Mouse (Mus musculus): Measurements from ENCODE around the gene Tk1. TPM values are rescaled to one million over a fixed set of nuclear protein-coding genes. Genes with fewer than 3 reads are reported as not detected.
A peak's percentile ranks its signal among the peaks of the same experiment; 100 is the strongest.

Tk1 gene
- polyA plus RNA-seq (2014; fragmentation: Nextera tagmentation; extraction: Ambion mirVana) = 159 and 163 TPM in 2 replicates

DNA sequence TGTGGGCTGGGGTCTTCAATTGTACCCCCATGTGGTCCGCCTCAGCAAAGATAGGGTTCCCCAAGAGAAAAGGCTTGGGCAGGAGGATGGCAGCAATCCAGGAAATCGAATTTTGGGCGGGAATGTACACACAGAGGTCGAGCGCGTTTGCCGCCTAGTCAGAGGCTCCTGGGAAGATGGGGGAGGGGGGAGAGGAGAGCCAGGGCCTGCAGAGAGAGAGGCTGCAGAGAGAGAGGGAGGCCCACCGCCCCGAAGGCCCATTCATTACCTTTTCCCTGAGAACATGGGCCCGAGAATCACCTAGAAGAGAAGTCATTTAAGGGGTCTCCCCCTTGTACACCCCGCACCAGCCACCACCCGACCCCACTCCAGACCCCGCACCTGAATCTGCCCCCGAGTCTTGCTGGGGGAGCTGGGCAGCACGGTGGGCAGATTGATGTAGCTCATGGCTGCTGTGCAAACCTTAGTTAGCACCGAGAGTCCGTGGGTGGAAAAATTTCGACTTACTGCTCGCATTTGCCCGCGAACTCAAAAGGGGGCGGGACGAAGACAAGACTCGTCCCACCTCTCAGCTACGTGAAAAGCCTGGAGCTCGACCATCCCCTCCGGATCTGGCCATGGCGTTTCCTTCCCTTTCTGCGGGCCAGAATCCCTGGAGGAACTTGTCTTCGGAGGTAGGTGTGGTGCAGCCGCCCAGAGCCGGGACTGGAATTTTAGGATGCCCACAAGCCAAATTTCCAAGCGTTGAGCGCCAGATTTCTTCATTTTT lies at the start of gene Tk1, which contains the start of gene Afmid:
TSS of gene Tk1 (minus strand) at position 760 of the 769 bp plus-strand sequence.
TSS of gene Afmid (plus strand) at position 592 of the 769 bp plus-strand sequence.
- H3K4me2 ChIP-seq (ENCODE audit: low read length) = peak within 1 kb of the TSS; percentile 58
- DNase-seq (ENCODE audit: low spot score) (peak; percentile 88), ATAC-seq (replicated peaks; ENCODE audit: low FRiP score, low TSS enrichment, low read depth) (peak; percentile 59)
- under 1% methylated on average over 32 of the region's 34 CpGs for WGBS
- H3K9me3 ChIP-seq (ENCODE audit: control insufficient read depth, low read length) = no peaks in the 10 kb centered on the region
- H3K27me3 ChIP-seq (replicated peaks; ENCODE audit: control insufficient read depth, insufficient read depth, low read length) = no peaks in the 10 kb centered on the region
- H3K27ac ChIP-seq (ENCODE audit: low read depth) = peak within 1 kb of the TSS; percentile 89
- H3K36me3 ChIP-seq (ENCODE audit: control insufficient read depth, insufficient read depth, low read length) = peaks cover 30% of the 10 kb centered on the region
- peaks cover 60% of the 10 kb centered on the region for H3K4me1 ChIP-seq (replicated peaks; ENCODE audit: control insufficient read depth, insufficient read depth, low read length)
- H3K4me3 ChIP-seq (ENCODE audit: low read depth, low read length) = peak within 1 kb of the TSS; percentile 57
- H3K9ac ChIP-seq (ENCODE audit: low read length) = peak within 1 kb of the TSS; percentile 75

GRCm38 (mm10) chr11:117875681-117876080 lies 49.8 kb upstream of the Tk1 start:
- Histone ChIP-seq H3K9ac (ENCODE audit: low read length) (no peak overlapping the region), H3K9me3 (ENCODE audit: control insufficient read depth, low read length) (no peaks in the 10 kb centered on the region), H3K4me3 (ENCODE audit: low read depth, low read length) (no peak overlapping the region), H3K27ac (ENCODE audit: low read depth) (no peak overlapping the region), H3K27me3 (replicated peaks; ENCODE audit: control insufficient read depth, insufficient read depth, low read length) (no peaks in the 10 kb centered on the region), H3K4me2 (ENCODE audit: low read length) (no peak overlapping the region), H3K4me1 (replicated peaks; ENCODE audit: control insufficient read depth, insufficient read depth, low read length) (peaks cover 13% of the 10 kb centered on the region), H3K36me3 (ENCODE audit: control insufficient read depth, insufficient read depth, low read length) (no peaks in the 10 kb centered on the region)
- DNase-seq (ENCODE audit: low spot score) = no peak
- WGBS = 29% methylated on average over 6 of the region's 6 CpGs
- ATAC-seq (replicated peaks; ENCODE audit: low FRiP score, low TSS enrichment, low read depth) = no peak

GRCm38 (mm10) chr11:117874419-117874818 lies 48.5 kb upstream of the Tk1 start:
- DNase-seq (ENCODE audit: low spot score) (no peak), ATAC-seq (replicated peaks; ENCODE audit: low FRiP score, low TSS enrichment, low read depth) (no peak)
- WGBS = 59% methylated on average over 4 of the region's 4 CpGs
- peaks cover 16% of the 10 kb centered on the region for H3K4me1 ChIP-seq (replicated peaks; ENCODE audit: control insufficient read depth, insufficient read depth, low read length)
- no peaks in the 10 kb centered on the region for H3K9me3 ChIP-seq (ENCODE audit: control insufficient read depth, low read length)
- H3K27ac ChIP-seq (ENCODE audit: low read depth) = no peak overlapping the region
- no peak overlapping the region for H3K4me2 ChIP-seq (ENCODE audit: low read length)
- no peaks in the 10 kb centered on the region for H3K36me3 ChIP-seq (ENCODE audit: control insufficient read depth, insufficient read depth, low read length)
- no peak overlapping the region for H3K9ac ChIP-seq (ENCODE audit: low read length)
- H3K27me3 ChIP-seq (replicated peaks; ENCODE audit: control insufficient read depth, insufficient read depth, low read length) = no peaks in the 10 kb centered on the region
- no peak overlapping the region for H3K4me3 ChIP-seq (ENCODE audit: low read depth, low read length)

DNA sequence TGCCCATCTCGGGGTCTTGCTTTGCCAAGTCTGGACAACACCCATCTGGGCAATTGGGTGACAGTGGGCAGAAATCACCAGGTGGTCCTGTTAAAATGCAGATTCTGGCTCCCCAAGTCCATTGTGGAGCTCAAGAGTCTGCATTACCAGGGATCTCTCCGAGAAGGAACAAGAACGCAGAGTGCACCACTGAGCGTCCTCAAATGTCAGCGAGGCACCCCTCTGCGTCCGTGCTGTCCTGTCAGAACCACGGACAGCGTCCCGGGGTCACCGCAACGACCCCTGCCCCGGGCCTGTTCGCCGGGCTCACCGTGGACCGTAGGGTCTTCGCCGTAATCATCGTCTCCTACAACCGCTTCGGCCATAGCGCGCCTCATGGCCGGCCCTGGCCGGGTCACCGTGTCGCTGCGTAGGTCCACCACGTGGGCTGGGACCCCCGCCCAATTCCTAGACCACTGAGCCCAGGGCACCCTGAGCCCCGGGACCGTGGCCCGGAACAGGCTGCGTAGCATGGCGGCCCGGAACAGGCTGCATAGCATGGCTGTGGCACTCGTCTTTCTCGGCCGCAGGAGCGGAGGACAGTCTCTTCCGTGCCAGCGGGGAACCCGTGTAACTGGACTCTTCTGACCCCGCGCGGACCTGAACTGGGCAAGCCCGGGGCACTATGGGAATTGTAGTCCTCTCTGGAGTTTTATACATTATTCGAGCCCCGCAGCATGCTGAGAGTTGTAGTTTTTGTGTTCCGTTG lies 47.1 kb upstream of the Tk1 start, which contains the start of gene Tha1:
TSS of gene Tha1 (minus strand) at position 621 of the 748 bp plus-strand sequence.
- DNase-seq (ENCODE audit: low spot score) = peak; percentile 85
- H3K27ac ChIP-seq (ENCODE audit: low read depth) = 0 out of 2 replicates have a peak within 1 kb of the TSS, but pooled peaks have one; percentile 33
- H3K4me1 ChIP-seq (replicated peaks; ENCODE audit: control insufficient read depth, insufficient read depth, low read length) = peaks cover 4% of the 10 kb centered on the region
- no peaks in the 10 kb centered on the region for H3K36me3 ChIP-seq (ENCODE audit: control insufficient read depth, insufficient read depth, low read length)
- H3K4me2 ChIP-seq (ENCODE audit: low read length) = peak within 1 kb of the TSS; percentile 98
- 2% methylated on average over 51 of the region's 51 CpGs for WGBS
- peak within 1 kb of the TSS; percentile 69 for H3K9ac ChIP-seq (ENCODE audit: low read length)
- no peaks in the 10 kb centered on the region for H3K27me3 ChIP-seq (replicated peaks; ENCODE audit: control insufficient read depth, insufficient read depth, low read length)
- no peaks in the 10 kb centered on the region for H3K9me3 ChIP-seq (ENCODE audit: control insufficient read depth, low read length)
- peak within 1 kb of the TSS; percentile 74 for H3K4me3 ChIP-seq (ENCODE audit: low read depth, low read length)
- ATAC-seq (replicated peaks; ENCODE audit: low FRiP score, low TSS enrichment, low read depth) = peak; percentile 67

DNA sequence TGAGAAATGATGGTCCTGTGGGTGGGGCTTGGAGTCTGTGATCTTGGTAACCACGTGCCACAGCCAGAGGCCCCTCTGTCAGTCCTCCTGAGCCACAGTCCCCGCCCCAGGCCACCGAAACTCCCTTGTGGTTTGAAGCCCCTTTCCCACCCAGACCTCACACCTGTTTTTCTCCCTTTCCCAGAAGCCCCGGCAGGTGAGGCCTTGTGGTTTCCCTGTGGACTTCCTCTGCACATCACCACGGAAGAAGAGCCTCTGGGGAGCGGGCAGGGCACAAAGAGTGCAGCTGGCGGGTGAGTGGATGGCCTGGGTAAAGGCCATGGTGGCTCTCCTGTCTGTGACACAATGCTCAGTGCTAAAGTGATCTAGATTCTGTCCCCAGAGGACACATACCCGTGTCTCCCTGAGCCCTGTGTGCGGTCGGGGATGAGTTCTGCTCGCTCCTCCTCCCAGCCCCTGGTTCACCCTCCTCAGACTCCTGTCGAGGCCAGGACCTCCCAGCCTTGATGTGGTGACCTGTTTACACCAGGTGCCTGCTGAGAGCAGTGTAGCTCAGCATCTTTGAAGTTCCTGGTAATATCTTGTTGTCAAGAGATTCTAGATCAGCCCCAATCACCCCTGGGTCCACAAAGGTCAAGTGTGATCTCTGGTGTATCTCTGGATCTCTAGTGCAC lies 46.2 kb upstream of the Tk1 start:
- ATAC-seq (replicated peaks; ENCODE audit: low FRiP score, low TSS enrichment, low read depth) (no peak), DNase-seq (ENCODE audit: low spot score) (no peak)
- WGBS = 59% methylated on average over 12 of the region's 12 CpGs
- H3K9ac ChIP-seq (ENCODE audit: low read length) = no peak overlapping the region
- peak overlapping the region; percentile 98 for H3K4me2 ChIP-seq (ENCODE audit: low read length)
- H3K4me3 ChIP-seq (ENCODE audit: low read depth, low read length) = no peak overlapping the region; the same call in 1 of the 2 replicates
- no peaks in the 10 kb centered on the region for H3K27me3 ChIP-seq (replicated peaks; ENCODE audit: control insufficient read depth, insufficient read depth, low read length)
- H3K4me1 ChIP-seq (replicated peaks; ENCODE audit: control insufficient read depth, insufficient read depth, low read length) = peaks cover 3% of the 10 kb centered on the region; the same call in 1 of the 2 replicates
- H3K36me3 ChIP-seq (ENCODE audit: control insufficient read depth, insufficient read depth, low read length) = no peaks in the 10 kb centered on the region
- no peak overlapping the region for H3K27ac ChIP-seq (ENCODE audit: low read depth)
- no peaks in the 10 kb centered on the region for H3K9me3 ChIP-seq (ENCODE audit: control insufficient read depth, low read length)

DNA sequence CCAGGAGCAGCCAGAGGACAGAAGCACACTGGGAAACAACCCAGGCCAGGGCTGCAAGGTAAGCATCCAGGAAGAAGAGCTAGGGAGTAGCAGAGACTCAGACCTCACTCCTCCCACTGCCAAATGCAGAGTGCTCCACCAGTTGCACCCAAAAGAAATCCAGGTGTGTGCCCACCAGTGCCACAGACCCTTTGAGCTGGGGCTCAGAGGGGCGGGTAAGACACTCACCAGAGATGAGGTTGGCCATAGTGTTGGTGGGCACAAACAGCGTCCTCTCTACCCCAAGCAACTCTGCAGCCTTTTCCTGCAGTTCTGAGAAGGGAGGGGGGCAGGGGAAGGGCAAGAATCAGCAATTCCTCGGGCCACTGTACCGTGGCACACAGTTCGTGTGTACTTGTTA lies 45.5 kb upstream of the Tk1 start:
- Histone ChIP-seq H3K9me3 (ENCODE audit: control insufficient read depth, low read length) (no peaks in the 10 kb centered on the region), H3K4me1 (replicated peaks; ENCODE audit: control insufficient read depth, insufficient read depth, low read length) (peaks cover 3% of the 10 kb centered on the region; the same call in 1 of the 2 replicates), H3K9ac (ENCODE audit: low read length) (no peak overlapping the region), H3K27ac (ENCODE audit: low read depth) (no peak overlapping the region), H3K36me3 (ENCODE audit: control insufficient read depth, insufficient read depth, low read length) (no peaks in the 10 kb centered on the region), H3K4me3 (ENCODE audit: low read depth, low read length) (no peak overlapping the region), H3K27me3 (replicated peaks; ENCODE audit: control insufficient read depth, insufficient read depth, low read length) (no peaks in the 10 kb centered on the region), H3K4me2 (ENCODE audit: low read length) (no peak overlapping the region)
- 63% methylated on average over 5 of the region's 5 CpGs for WGBS
- ATAC-seq (replicated peaks; ENCODE audit: low FRiP score, low TSS enrichment, low read depth) (no peak), DNase-seq (ENCODE audit: low spot score) (no peak)

DNA sequence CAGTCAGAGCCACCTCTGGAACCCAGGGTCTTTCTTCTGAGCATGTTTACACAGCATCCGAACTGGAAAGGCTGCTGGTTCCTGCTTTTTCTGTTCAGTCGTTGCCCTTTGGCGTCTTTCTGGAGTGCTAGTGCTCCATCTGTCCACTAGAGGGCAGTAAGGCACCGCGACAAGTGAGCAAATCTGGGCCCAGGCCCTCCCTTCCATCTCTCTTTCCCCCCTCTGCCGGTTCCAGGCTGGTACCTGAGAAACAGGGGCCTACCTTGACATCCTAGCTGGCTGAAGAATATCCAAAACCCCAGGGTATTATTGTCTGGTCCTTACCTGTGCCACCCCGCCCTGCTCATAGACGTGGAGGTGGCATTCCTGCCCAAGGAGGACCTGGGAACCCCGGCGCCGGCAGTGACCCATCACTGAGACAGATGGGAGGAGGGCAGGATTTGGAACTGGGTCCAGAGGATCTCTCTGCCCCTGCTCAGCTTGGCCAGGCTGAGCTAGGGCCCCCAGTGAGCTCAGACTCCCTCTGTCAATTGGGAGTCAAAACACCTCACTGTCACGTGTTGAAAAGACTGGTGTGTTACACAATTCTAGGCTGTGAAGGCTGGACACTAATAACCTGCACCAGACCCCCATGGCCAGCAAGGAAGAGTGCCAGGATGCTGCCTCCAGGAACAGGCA lies 44.9 kb upstream of the Tk1 start:
- WGBS = 39% methylated on average over 12 of the region's 12 CpGs
- Histone ChIP-seq H3K27ac (ENCODE audit: low read depth) (no peak overlapping the region), H3K4me2 (ENCODE audit: low read length) (no peak overlapping the region), H3K4me1 (replicated peaks; ENCODE audit: control insufficient read depth, insufficient read depth, low read length) (peaks cover 3% of the 10 kb centered on the region; the same call in 1 of the 2 replicates), H3K27me3 (replicated peaks; ENCODE audit: control insufficient read depth, insufficient read depth, low read length) (no peaks in the 10 kb centered on the region), H3K4me3 (ENCODE audit: low read depth, low read length) (no peak overlapping the region), H3K9me3 (ENCODE audit: control insufficient read depth, low read length) (no peaks in the 10 kb centered on the region), H3K36me3 (ENCODE audit: control insufficient read depth, insufficient read depth, low read length) (no peaks in the 10 kb centered on the region), H3K9ac (ENCODE audit: low read length) (no peak overlapping the region)
- no peak for ATAC-seq (replicated peaks; ENCODE audit: low FRiP score, low TSS enrichment, low read depth)
- peak; percentile 84 for DNase-seq (ENCODE audit: low spot score)

DNA sequence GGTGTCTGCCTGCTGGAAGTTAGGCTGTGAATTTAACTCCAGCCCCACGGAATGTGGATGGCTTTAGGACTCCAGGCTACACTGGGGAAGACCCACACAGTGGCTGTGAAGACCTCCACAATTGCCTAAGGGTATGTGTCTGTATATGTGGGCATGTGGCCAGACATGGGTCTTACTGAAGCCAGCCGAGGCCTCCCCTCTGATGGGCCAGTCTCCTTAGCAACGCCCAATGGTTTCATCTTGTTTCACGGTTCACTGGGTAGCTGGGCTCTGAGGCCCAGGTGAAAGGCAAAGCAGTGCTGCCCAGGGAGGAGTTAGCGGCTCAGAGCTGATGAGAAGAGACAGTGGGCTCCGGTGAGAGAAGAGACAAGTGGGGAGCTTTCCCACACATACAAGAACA lies 40.1 kb upstream of the Tk1 start:
- Histone ChIP-seq H3K36me3 (ENCODE audit: control insufficient read depth, insufficient read depth, low read length) (no peaks in the 10 kb centered on the region), H3K4me1 (replicated peaks; ENCODE audit: control insufficient read depth, insufficient read depth, low read length) (0 out of 2 replicates have a peak, but pooled peaks cover 3% of the 10 kb centered on the region), H3K4me3 (ENCODE audit: low read depth, low read length) (no peak overlapping the region), H3K27ac (ENCODE audit: low read depth) (no peak overlapping the region), H3K9me3 (ENCODE audit: control insufficient read depth, low read length) (no peaks in the 10 kb centered on the region), H3K27me3 (replicated peaks; ENCODE audit: control insufficient read depth, insufficient read depth, low read length) (peaks cover 8% of the 10 kb centered on the region), H3K4me2 (ENCODE audit: low read length) (no peak overlapping the region), H3K9ac (ENCODE audit: low read length) (no peak overlapping the region)
- 45% methylated on average over 6 of the region's 6 CpGs for WGBS
- DNase-seq (ENCODE audit: low spot score) = no peak
- no peak for ATAC-seq (replicated peaks; ENCODE audit: low FRiP score, low TSS enrichment, low read depth)

All from intestine, embryonic 14.5 days (tissue).